Mouse (Mus musculus) lung, adult 2 months (tissue): Measurements from ENCODE around the gene Plbd2.

Experiments
- CTCF ChIP-seq: fragments of 200-500 bp; IDR thresholded peaks from 2 replicates; pipeline ENCODE4 v1.5.1; 2011; ENCODE audit warnings: mild to moderate bottlenecking, low read length, control low read depth; ENCODE audit not compliant: insufficient read depth
- POLR2A ChIP-seq: fragments of 200-500 bp; IDR thresholded peaks from 2 replicates; pipeline ENCODE4 v1.6.1; 2011; ENCODE audit warnings: low read depth, mild to moderate bottlenecking, control low read depth, low read length, borderline replicate concordance; ENCODE audit errors: extremely low read depth

GRCm38 (mm10) chr5:120461902-120462301 lies 41.5 kb downstream of the Plbd2 start:
- no peak for TF ChIP-seq POLR2A
- no peak for TF ChIP-seq CTCF
